ENCODE assay signal across 8 mouse cellular contexts in the genomic region with DNA sequence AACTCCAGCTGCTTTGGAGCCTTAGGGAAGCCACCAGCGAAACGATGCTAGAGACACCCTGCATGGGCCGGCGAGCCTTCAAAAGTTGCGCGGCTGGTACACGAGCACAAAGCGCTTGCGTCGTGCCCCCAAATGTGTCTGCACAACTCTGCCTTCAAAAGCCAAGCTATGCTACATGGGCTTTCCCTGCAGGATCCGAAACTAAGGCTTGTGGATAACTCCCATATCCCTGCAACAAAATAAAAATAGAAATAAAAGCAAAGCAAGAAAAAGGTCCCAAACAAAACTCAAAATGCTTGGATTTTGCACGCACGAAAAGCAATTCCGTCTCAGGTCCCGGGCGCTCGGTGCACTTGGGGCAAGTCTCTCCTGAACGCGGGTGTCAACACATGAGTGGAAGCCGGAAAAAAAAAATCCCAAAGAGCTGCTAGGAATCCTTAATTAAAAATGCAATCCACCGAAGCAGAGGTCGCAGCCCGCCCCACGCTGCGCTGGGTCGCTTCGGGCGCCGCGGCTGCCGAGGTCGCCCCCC. TPM values are rescaled to one million over a fixed set of nuclear protein-coding genes. Genes with fewer than 3 reads are reported as not detected.
DNase-seq lines count a peak whose midpoint lies in the region; ATAC-seq and TF ChIP-seq lines count a peak whose summit lies in the region.

No protein-coding gene starts in this region.

- no peak for ATAC-seq in heart, embryonic 15.5 days (replicated peaks; ENCODE audit: insufficient number of reproducible peaks, insufficient read depth, low FRiP score, low read depth)
- no peak for ATAC-seq in G1E (ENCODE audit: extremely low read depth, insufficient number of reproducible peaks, low FRiP score, poor library complexity, severe bottlenecking)
- ATAC-seq in forebrain, embryonic 16.5 days: no peak

- peak overlapping the region; percentile 83 for H3K4me3 ChIP-seq in heart, embryonic 15.5 days
- peak overlapping the region; percentile 73 for H3K4me3 ChIP-seq in G1E (ENCODE audit: low read depth, low read length)
- peak overlapping the region; percentile 56 for H3K4me3 ChIP-seq in forebrain, embryonic 16.5 days (replicated peaks; ENCODE audit: low read length)
- H3K4me3 ChIP-seq in macrophage (ENCODE audit: inconsistent target): peak overlapping the region; percentile 38

- no peaks in the 10 kb centered on the region for H3K36me3 ChIP-seq in heart, embryonic 15.5 days
- H3K36me3 ChIP-seq in G1E (replicated peaks) (no peaks in the 10 kb centered on the region), macrophage (ENCODE audit: inconsistent target) (no peaks in the 10 kb centered on the region)
- H3K36me3 ChIP-seq in forebrain, embryonic 16.5 days (ENCODE audit: control insufficient read depth, insufficient read depth): no peaks in the 10 kb centered on the region

- H3K9ac ChIP-seq in heart, embryonic 15.5 days: peak overlapping the region; percentile 96
- peak overlapping the region; percentile 73 for H3K9ac ChIP-seq in forebrain, embryonic 16.5 days (replicated peaks; ENCODE audit: low read depth, low read length)

- no peak for TF ChIP-seq CTCF in G1E (IDR thresholded peaks at IDR 0.05; ENCODE audit: low read depth, low read length)

- no peaks in the 10 kb centered on the region for H3K27me3 ChIP-seq in heart, embryonic 15.5 days
- H3K27me3 ChIP-seq in G1E (ENCODE audit: insufficient read depth, low read length): peaks cover 45% of the 10 kb centered on the region
- H3K27me3 ChIP-seq in forebrain, embryonic 16.5 days (replicated peaks; ENCODE audit: control insufficient read depth, insufficient read depth, low read length): peaks cover 18% of the 10 kb centered on the region

- peak overlapping the region; percentile 84 for H3K4me2 ChIP-seq in heart, embryonic 15.5 days
- H3K4me2 ChIP-seq in forebrain, embryonic 16.5 days (ENCODE audit: low read length): peak overlapping the region; percentile 86

- peak overlapping the region; percentile 95 for H3K27ac ChIP-seq in heart, embryonic 15.5 days
- H3K27ac ChIP-seq in forebrain, embryonic 16.5 days (ENCODE audit: low read length): peak overlapping the region; percentile 37; the same call in 1 of the 2 replicates
- H3K27ac ChIP-seq in macrophage: no peak overlapping the region

- DNase-seq in heart, postnatal 4 days: no peak
- DNase-seq in G1E (ENCODE audit: low spot score): no peak
- no peak for DNase-seq in cerebellum, adult 9-11 months
- DNase-seq in gastrocnemius, postnatal 25 days: no peak
- no peak for DNase-seq in gastrocnemius, postnatal 36 days

- intact Hi-C loops in gastrocnemius, postnatal 36 days (cut with DNase I): loop anchor here (5.0 kb wide), 1 partner anchor 64 kb away; no protein-coding TSS in a partner anchor

- H3K79me2 ChIP-seq in macrophage (ENCODE audit: inconsistent target): peaks cover 32% of the 10 kb centered on the region

- under 1% methylated on average over 30 of the region's 32 CpGs for WGBS in heart, embryonic 15.5 days
- 0% methylated on average over 29 of the region's 32 CpGs for WGBS in forebrain, embryonic 16.5 days
- WGBS in macrophage (ENCODE audit: missing documents): under 1% methylated on average over 32 of the region's 32 CpGs

- H3K4me1 ChIP-seq in heart, embryonic 15.5 days (replicated peaks): peaks cover 49% of the 10 kb centered on the region
- peaks cover 88% of the 10 kb centered on the region for H3K4me1 ChIP-seq in G1E (ENCODE audit: insufficient read depth, low read depth, low read length)
- peaks cover 63% of the 10 kb centered on the region for H3K4me1 ChIP-seq in forebrain, embryonic 16.5 days (replicated peaks; ENCODE audit: control insufficient read depth, insufficient read depth, low read length)

- no peaks in the 10 kb centered on the region for H3K9me3 ChIP-seq in heart, embryonic 15.5 days (replicated peaks)
- H3K9me3 ChIP-seq in G1E (replicated peaks): peaks cover 14% of the 10 kb centered on the region
- H3K9me3 ChIP-seq in forebrain, embryonic 16.5 days (ENCODE audit: control insufficient read depth, low read length): no peaks in the 10 kb centered on the region

RNA-seq across cellular contexts. Expression of a gene that starts 0.5 kb away (rescaled TPM):
- polyA plus RNA-seq in heart, embryonic 15.5 days (2015; fragmentation: Nextera tagmentation; extraction: Ambion mirVana): 16.4 and 19.8 TPM in 2 replicates
- 10 to 100 TPM; 18.5 to 20.1 TPM for total RNA-seq in heart, postnatal 4 days (2021)
- total RNA-seq in G1E (2014; fragmentation: Nextera tagmentation) (0.39 and 0.98 TPM in 2 replicates), G1E (2017) (0.44 and 0.81 TPM in 2 replicates)
- polyA plus RNA-seq in G1E (2012) (1.6 and 2.1 TPM in 2 replicates), macrophage (2018) (0.09 to 5.5 TPM (median 0.29 TPM) in 3 replicates)
- polyA plus RNA-seq in forebrain, embryonic 16.5 days (2015; fragmentation: Nextera tagmentation; extraction: Ambion mirVana): 1.5 and 1.6 TPM in 2 replicates
- 1 to 10 TPM in 13 of 26 experiments, under 1 TPM in 12, not detected in 1; 0.25 to 9.1 (median 1.2) TPM for total RNA-seq in macrophage (2018; cell fraction: chromatin; rRNA removed)
- under 1 TPM; 0.05 to 0.81 (median 0.31) TPM for total RNA-seq in macrophage (2018; cell fraction: cytosol; rRNA removed)
- total RNA-seq in macrophage (2018; cell fraction: nucleus; rRNA removed): 10 to 100 TPM in 2 of 26 experiments, 1 to 10 TPM in 7, under 1 TPM in 16, not detected in 1; 0.27 to 10.6 (median 0.89) TPM
- 1 to 10 TPM; 2.8 to 5.2 TPM for total RNA-seq in gastrocnemius, postnatal 25 days (2021)
- 1 to 10 TPM; 3.3 to 4.0 TPM for total RNA-seq in gastrocnemius, postnatal 36 days (2021)
